Mouse (Mus musculus) gastrocnemius, postnatal 36 days (tissue): ENCODE results near the gene Slain1. TPM values are rescaled to one million over a fixed set of nuclear protein-coding genes. Genes with fewer than 3 reads are reported as not detected.

ENCODE experiments used
- DNase-seq, 2 experiments: peaks; one replicate each; pipeline ENCODE4 v3.0.0; 2022
- intact Hi-C: fragments of 180-260 bp; cut with DNase I; formaldehyde crosslinking; loops from one replicate; pipeline ENCODE4 v1.15.1; 2025
- total RNA-seq, 2 experiments: library from RNA; stranded (reverse); gene quantifications; 2 replicates each; pipeline ENCODE4 v1.2.3; 2021

Slain1 gene
- total RNA-seq, 2 experiments from 2014 or later: 0.15 TPM; not detected in 1

- no peak for DNase-seq
- intact Hi-C loops: no loop called here
These were observed 14.4 kb downstream of the Slain1 start for GRCm38 (mm10) chr14:103664391-103664790.

- DNase-seq: no peak
- intact Hi-C loops: no loop called here
These were observed 16.4 kb downstream of the Slain1 start for GRCm38 (mm10) chr14:103666347-103666954.

- intact Hi-C loops: no loop called here
- DNase-seq: no peak
These were observed 17.0 kb downstream of the Slain1 start for GRCm38 (mm10) chr14:103667036-103667435.

- DNase-seq: no peak
- intact Hi-C loops: no loop called here
These were observed 29.6 kb downstream of the Slain1 start for GRCm38 (mm10) chr14:103679395-103680217.

GRCm38 (mm10) chr14:103680285-103680819 is 30.3 kb downstream of the Slain1 start:
- intact Hi-C loops: no loop called here

GRCm38 (mm10) chr14:103682633-103683390 is 32.8 kb downstream of the Slain1 start:
- intact Hi-C loops: no loop called here
- no peak for DNase-seq

More at GRCm38 (mm10) chr14:103680285-103680819, 30.3 kb downstream of the Slain1 start:
- DNase-seq: no peak

GRCm38 (mm10) chr14:103686994-103687393 is 37.0 kb downstream of the Slain1 start:
- intact Hi-C loops: no loop called here
- no peak for DNase-seq

GRCm38 (mm10) chr14:103694295-103694694 is 44.3 kb downstream of the Slain1 start:
- intact Hi-C loops: no loop called here
- no peak for DNase-seq

- no peak for DNase-seq
- intact Hi-C loops: loop anchor here (1.0 kb wide), 1 partner anchor 145 kb away; no protein-coding TSS in a partner anchor
These were observed 45.6 kb downstream of the Slain1 start for GRCm38 (mm10) chr14:103695620-103696019.

GRCm38 (mm10) chr14:103697101-103697500 is 47.1 kb downstream of the Slain1 start:
- DNase-seq: no peak
- intact Hi-C loops: no loop called here

GRCm38 (mm10) chr14:103699308-103699707 is 49.3 kb downstream of the Slain1 start:
- DNase-seq: no peak
- intact Hi-C loops: no loop called here

- no peak for DNase-seq
- intact Hi-C loops: no loop called here
These were observed 52.5 kb downstream of the Slain1 start for GRCm38 (mm10) chr14:103702516-103702915.

GRCm38 (mm10) chr14:103704771-103705170 is 54.7 kb downstream of the Slain1 start:
- intact Hi-C loops: loop anchor here (5.0 kb wide), 1 partner anchor 333 kb away; no protein-coding TSS in a partner anchor
- no peak for DNase-seq

- DNase-seq: no peak
- intact Hi-C loops: loop anchor here (5.0 kb wide), 1 partner anchor 331 kb away; no protein-coding TSS in a partner anchor
These were observed 56.3 kb downstream of the Slain1 start for GRCm38 (mm10) chr14:103706347-103706746.

- intact Hi-C loops: loop anchor here (5.0 kb wide), 1 partner anchor 329 kb away; no protein-coding TSS in a partner anchor
- no peak for DNase-seq
These were observed 58.6 kb downstream of the Slain1 start for GRCm38 (mm10) chr14:103708601-103709000.

GRCm38 (mm10) chr14:103709261-103709660 is 59.2 kb downstream of the Slain1 start:
- intact Hi-C loops: loop anchor here (5.0 kb wide), 1 partner anchor 328 kb away; no protein-coding TSS in a partner anchor
- no peak for DNase-seq

- intact Hi-C loops: loop anchor here (10.0 kb wide), 1 partner anchor 1102 kb away; no protein-coding TSS in a partner anchor
- DNase-seq: no peak
These were observed 63.0 kb downstream of the Slain1 start for GRCm38 (mm10) chr14:103712986-103713385.

- DNase-seq: no peak
- intact Hi-C loops: loop anchor here (10.0 kb wide), 1 partner anchor 1097 kb away; no protein-coding TSS in a partner anchor
These were observed 67.5 kb downstream of the Slain1 start for GRCm38 (mm10) chr14:103717516-103717915.

- no peak for DNase-seq
- intact Hi-C loops: loop anchor here (10.0 kb wide), 1 partner anchor 1097 kb away; no protein-coding TSS in a partner anchor
These were observed 68.0 kb downstream of the Slain1 start for GRCm38 (mm10) chr14:103717979-103718378.

GRCm38 (mm10) chr14:103718393-103718792 is 68.4 kb downstream of the Slain1 start:
- intact Hi-C loops: loop anchor here (10.0 kb wide), 1 partner anchor 1096 kb away; no protein-coding TSS in a partner anchor
- no peak for DNase-seq
